Mouse (Mus musculus) embryonic fibroblast, embryonic 13.5 days (primary cell): Measurements from ENCODE around the gene Gdpd5. TPM values are rescaled to one million over a fixed set of nuclear protein-coding genes. Genes with fewer than 3 reads are reported as not detected.
"Not testable (repeated sequence)": the region's sequence is repeated elsewhere in the genome, so short reads cannot be mapped to it uniquely, and the experiment has no call there.

ENCODE experiments used
- H3K27ac ChIP-seq: 2 replicates; pipeline ENCODE4 v1.5.1; 2012; ENCODE audit warnings: low read length, control low read depth, inconsistent platforms; ENCODE audit not compliant: insufficient read depth
- H3K4me1 ChIP-seq: 2 replicates; pipeline ENCODE4 v1.6.1; 2011; ENCODE audit warnings: low read length; ENCODE audit not compliant: control insufficient read depth, insufficient read depth
- H3K4me3 ChIP-seq: 2 replicates; pipeline ENCODE4 v1.5.1; 2011; ENCODE audit warnings: mild to moderate bottlenecking, control low read depth, low read length; ENCODE audit not compliant: insufficient read depth
- CTCF ChIP-seq: IDR thresholded peaks from 2 replicates; pipeline ENCODE4 v1.5.1; 2011; ENCODE audit warnings: mild to moderate bottlenecking, control low read depth, low read length, moderate library complexity, borderline replicate concordance; ENCODE audit not compliant: insufficient read depth
- POLR2A ChIP-seq: IDR thresholded peaks from 2 replicates; pipeline ENCODE4 v1.6.1; 2011; ENCODE audit warnings: low read depth, mild to moderate bottlenecking, control low read depth, low read length, moderate library complexity
- polyA plus RNA-seq: library from polyadenylated mRNA; stranded (reverse); fragments of >200 nt; gene quantifications from 2 replicates; pipeline ENCODE4 v1.2.4, GENCODE M21; 2011; ENCODE audit warnings: low read depth; ENCODE audit not compliant: missing spikeins, insufficient read length

Gene Gdpd5
- polyA plus RNA-seq, 1 experiment, result 12.0 TPM

DNA sequence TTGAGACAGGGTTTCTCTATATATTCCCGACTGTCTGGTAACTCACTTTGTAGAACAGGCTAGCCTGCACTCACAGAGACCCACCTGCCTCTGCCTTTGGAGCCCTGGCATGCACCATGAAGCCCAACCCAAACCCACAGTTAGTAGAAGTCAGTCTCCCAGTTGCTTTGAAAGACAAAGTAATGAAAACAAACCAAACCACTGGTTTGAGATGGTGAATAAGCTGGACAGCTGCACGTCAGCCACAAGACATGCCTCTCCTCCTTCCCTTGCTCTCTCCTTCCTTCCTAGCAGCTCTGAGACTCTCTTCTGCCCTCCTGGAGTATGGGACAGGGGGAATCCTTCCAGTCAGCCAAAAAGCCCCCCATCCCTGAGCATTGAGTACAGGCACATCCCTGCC is 19.1 kb upstream of the Gdpd5 start:
- no peak overlapping the region for H3K27ac ChIP-seq
- H3K4me1 ChIP-seq, result peaks cover 19% of the 10 kb centered on the region
- no peak for TF ChIP-seq CTCF
- H3K4me3 ChIP-seq, result no peak overlapping the region

GRCm38 (mm10) chr7:99365069-99365468 is 16.1 kb upstream of the Gdpd5 start:
- Histone ChIP-seq H3K27ac (no peak overlapping the region), H3K4me3 (no peak overlapping the region), H3K4me1 (peaks cover 8% of the 10 kb centered on the region)
- TF ChIP-seq CTCF (peak; percentile 88; the same call in 1 of the 2 replicates), POLR2A (no peak)

- Histone ChIP-seq H3K4me3 (no peak overlapping the region), H3K4me1 (0 out of 2 replicates have a peak, but pooled peaks cover 2% of the 10 kb centered on the region), H3K27ac (no peak overlapping the region)
- TF ChIP-seq CTCF (no peak), POLR2A (no peak)
Observed at GRCm38 (mm10) chr7:99366716-99367115, 14.5 kb upstream of the Gdpd5 start.

DNA sequence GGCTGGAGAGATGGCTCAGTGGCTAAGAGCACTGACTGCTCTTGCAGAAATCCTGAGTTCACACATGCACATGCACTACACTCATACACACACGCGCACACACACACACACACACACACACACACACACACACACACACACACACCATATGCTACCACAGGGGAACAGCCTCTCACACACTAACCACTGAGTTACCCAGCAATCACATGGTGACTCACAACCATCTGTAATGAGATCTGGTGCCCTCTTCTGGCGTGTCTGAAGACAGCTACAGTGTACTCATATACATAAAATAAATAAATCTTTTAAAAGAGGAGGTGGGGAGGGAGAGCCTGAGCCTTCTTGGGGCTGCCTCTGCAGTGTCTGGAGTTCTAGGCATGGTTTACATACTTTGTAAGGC is 6.9 kb upstream of the Gdpd5 start:
- not testable (repeated sequence) for H3K4me1 ChIP-seq, H3K4me3 ChIP-seq, H3K27ac ChIP-seq

DNA sequence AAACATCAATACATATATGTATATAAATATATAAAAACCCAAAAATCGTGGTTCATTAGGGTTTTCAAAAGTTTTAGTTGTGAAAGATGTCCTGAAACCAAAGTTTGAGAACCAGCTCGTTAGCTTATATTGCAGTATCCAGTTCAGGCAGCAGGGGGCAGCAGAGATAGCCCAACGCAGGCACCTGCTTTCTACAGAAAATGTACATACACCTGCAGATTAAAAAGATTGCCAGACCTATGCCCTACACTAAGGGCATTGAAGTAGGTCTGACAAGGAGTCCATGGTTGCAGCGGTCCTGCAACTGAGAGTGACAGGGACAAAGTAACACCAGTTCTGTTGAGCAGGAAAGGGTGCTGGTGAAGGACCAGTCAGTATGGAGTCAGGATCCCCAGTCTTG is 5.8 kb upstream of the Gdpd5 start:
- Histone ChIP-seq H3K4me1 (peaks cover 3% of the 10 kb centered on the region; the same call in 1 of the 2 replicates), H3K4me3 (no peak overlapping the region), H3K27ac (no peak overlapping the region)
- TF ChIP-seq POLR2A (no peak), CTCF (peak; percentile 50; the same call in 1 of the 2 replicates)

DNA sequence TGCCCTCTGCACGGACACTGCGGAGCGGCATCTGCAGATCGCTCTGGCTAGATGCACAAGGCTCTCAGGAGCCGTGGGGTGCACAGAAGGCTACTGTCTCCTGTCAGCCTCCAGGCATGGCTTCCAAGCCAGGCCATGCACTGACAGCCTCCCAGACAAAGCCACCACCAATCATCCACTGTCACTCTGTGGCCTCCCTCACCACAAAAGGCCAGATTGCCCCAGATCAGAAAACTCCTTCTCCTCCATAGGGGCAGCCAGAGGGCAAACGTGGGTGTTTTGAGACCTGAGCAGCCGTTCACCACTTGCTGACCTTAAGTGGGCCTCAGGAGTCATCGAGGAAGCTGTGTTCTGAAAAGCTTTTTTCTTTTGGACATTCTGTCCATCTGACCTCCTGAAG is 2.3 kb upstream of the Gdpd5 start:
- H3K4me1 ChIP-seq, result peaks cover 4% of the 10 kb centered on the region; the same call in 1 of the 2 replicates
- no peak overlapping the region for H3K27ac ChIP-seq
- no peak overlapping the region for H3K4me3 ChIP-seq
- TF ChIP-seq POLR2A (no peak), CTCF (no peak)

DNA sequence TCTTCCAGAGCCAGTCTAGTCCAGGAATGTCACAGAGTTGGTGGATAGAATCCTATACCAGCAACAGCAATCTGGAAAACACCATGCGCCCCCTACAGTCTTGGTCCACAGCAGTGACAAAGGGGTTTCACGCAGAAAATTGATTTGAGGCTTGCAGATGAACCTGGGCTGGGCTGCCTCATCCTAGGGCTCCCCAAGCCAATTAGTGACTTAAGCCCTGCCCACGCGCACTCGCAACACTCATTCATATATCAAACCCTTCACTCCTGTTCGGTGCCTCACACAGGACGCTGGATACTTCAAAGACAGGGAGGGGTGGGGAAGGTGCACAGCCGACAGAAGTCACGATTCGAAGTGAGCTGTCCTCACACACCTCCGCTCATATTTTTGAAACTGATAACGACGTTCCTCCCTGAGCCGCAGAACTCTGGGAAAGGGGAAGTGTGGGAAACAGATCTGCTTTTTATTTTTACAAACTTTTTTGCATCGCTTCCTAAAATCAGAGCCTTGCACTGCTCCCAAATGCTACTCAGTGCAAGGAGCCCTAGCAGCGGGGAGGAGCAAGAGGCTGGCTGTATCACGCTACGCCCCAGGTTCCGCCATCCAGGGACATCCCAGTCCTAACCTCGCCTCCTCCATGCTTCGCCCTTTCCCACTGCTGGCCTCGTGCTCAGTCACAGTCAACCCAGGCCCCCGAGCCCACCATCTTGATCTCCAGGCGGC is 562 bp upstream of the Gdpd5 start:
- H3K4me3 ChIP-seq, result peak overlapping the region; percentile 61
- H3K4me1 ChIP-seq, result peaks cover 7% of the 10 kb centered on the region; the same call in 1 of the 2 replicates
- peak overlapping the region; percentile 5; the same call in 1 of the 2 replicates for H3K27ac ChIP-seq
- TF ChIP-seq POLR2A, result no peak
- TF ChIP-seq CTCF, result no peak

- peaks cover 7% of the 10 kb centered on the region; the same call in 1 of the 2 replicates for H3K4me1 ChIP-seq
- H3K4me3 ChIP-seq, result peak overlapping the region; percentile 74
- TF ChIP-seq CTCF (no peak), POLR2A (no peak)
- H3K27ac ChIP-seq, result no peak overlapping the region
Observed at GRCm38 (mm10) chr7:99382088-99383000, 1.1 kb downstream of the Gdpd5 start.

DNA sequence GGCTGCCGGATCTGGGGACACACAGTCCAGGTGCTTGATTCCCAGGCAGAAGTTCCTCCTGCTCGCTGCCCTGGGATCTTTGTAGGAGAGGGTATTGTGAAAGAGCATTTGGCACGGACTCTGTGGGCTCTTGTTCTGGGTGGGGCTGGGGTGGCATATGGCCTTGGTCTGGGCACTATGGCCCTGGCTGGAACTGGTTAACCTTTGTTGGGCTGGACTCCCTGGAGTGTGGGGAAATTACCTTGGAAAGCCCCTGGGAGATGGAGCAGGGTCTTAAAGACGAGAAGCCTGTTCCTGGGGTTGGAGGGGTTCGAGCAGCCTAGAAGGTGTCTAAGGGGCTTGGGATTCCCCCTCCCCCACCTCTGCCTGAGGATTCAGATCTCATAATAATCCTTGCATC is 2.0 kb downstream of the Gdpd5 start:
- peaks cover 7% of the 10 kb centered on the region; the same call in 1 of the 2 replicates for H3K4me1 ChIP-seq
- TF ChIP-seq CTCF (no peak), POLR2A (no peak)
- H3K4me3 ChIP-seq, result peak overlapping the region; percentile 74
- no peak overlapping the region for H3K27ac ChIP-seq

- Histone ChIP-seq H3K4me1 (peaks cover 7% of the 10 kb centered on the region; the same call in 1 of the 2 replicates), H3K4me3 (peak overlapping the region; percentile 74; the same call in 1 of the 2 replicates), H3K27ac (no peak overlapping the region)
- no peak for TF ChIP-seq POLR2A
- no peak for TF ChIP-seq CTCF
Observed at GRCm38 (mm10) chr7:99384101-99384611, 2.9 kb downstream of the Gdpd5 start.
